8 mouse cellular contexts compared by ENCODE assay signal in the genomic region with DNA sequence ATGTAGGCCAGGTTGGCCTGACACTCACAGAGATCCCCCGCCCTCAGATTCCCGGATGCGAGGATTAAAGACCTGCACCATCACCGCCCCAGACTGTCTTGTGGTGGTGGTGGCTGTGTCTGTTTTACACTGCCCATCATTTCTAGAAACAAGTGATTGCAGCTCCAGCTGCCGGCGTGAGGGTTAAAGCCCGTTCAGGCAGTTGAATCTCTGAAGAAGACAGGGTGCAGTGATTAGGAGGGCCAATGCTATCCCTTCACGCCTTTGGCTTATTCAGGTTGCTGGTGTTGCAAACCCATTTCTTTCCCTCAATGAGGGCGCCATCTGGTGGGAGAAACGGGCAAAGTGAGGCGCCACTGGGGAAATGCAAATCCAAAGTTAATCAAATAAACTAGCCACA.
DNase-seq lines count a peak whose midpoint lies in the region; ATAC-seq lines count a peak whose summit lies in the region.

No protein-coding gene starts in this region.

- no peaks in the 10 kb centered on the region for H3K4me1 ChIP-seq in hindbrain, embryonic 10.5 days (replicated peaks)
- H3K4me1 ChIP-seq in hindbrain, embryonic 12.5 days, result no peaks in the 10 kb centered on the region

- H3K27me3 ChIP-seq in hindbrain, embryonic 10.5 days (ENCODE audit: insufficient read depth, poor library complexity, severe bottlenecking), result no peaks in the 10 kb centered on the region
- no peaks in the 10 kb centered on the region for H3K27me3 ChIP-seq in hindbrain, embryonic 12.5 days
- no peaks in the 10 kb centered on the region for H3K27me3 ChIP-seq in splenic B cell, adult 2 months (ENCODE audit: control insufficient read depth, insufficient read depth, low read length, poor library complexity, severe bottlenecking)

- intact Hi-C loops in left cerebral cortex, postnatal 4 days (cut with DNase I), result no loop called here

- ATAC-seq in hindbrain, embryonic 12.5 days (ENCODE audit: low FRiP score), result no peak

- DNase-seq in hindbrain, embryonic 10.5 days (ENCODE audit: low spot score), result peak; percentile 71
- DNase-seq in cerebellum, adult 9-10 months, result peak; percentile 64
- peak; percentile 27 to 80 for DNase-seq in frontal cortex, postnatal 14 days (ENCODE audit: low spot score in 2 of 2)
- DNase-seq in kidney, adult 18-20 months, result peak; percentile 80
- peak; percentile 75 for DNase-seq in left cerebral cortex, postnatal 4 days
- peak; percentile 76 for DNase-seq in neural tube, embryonic 10.5 days (ENCODE audit: extremely low spot score, low spot score)
- peak; percentile 70 for DNase-seq in splenic B cell, adult 2 months (ENCODE audit: low read depth, low spot score)

- H3K9ac ChIP-seq in hindbrain, embryonic 12.5 days, result no peak overlapping the region

- no peaks in the 10 kb centered on the region for H3K36me3 ChIP-seq in hindbrain, embryonic 10.5 days
- no peaks in the 10 kb centered on the region for H3K36me3 ChIP-seq in hindbrain, embryonic 12.5 days
- no peaks in the 10 kb centered on the region for H3K36me3 ChIP-seq in splenic B cell, adult 2 months (ENCODE audit: control insufficient read depth, insufficient read depth, low read length, poor library complexity, severe bottlenecking)

- WGBS in hindbrain, embryonic 10.5 days, result 30% methylated on average over 11 of the region's 11 CpGs
- 31% methylated on average over 11 of the region's 11 CpGs for WGBS in hindbrain, embryonic 12.5 days

- H3K27ac ChIP-seq in hindbrain, embryonic 10.5 days, result no peak overlapping the region
- no peak overlapping the region for H3K27ac ChIP-seq in hindbrain, embryonic 12.5 days

- H3K4me3 ChIP-seq in hindbrain, embryonic 10.5 days, result no peak overlapping the region
- no peak overlapping the region for H3K4me3 ChIP-seq in hindbrain, embryonic 12.5 days

- no peak overlapping the region for H3K4me2 ChIP-seq in hindbrain, embryonic 12.5 days (replicated peaks)

- H3K9me3 ChIP-seq in hindbrain, embryonic 10.5 days, result no peaks in the 10 kb centered on the region
- H3K9me3 ChIP-seq in hindbrain, embryonic 12.5 days (replicated peaks), result no peaks in the 10 kb centered on the region
